Mouse (Mus musculus): Measurements from ENCODE around the gene Ppp2r5e. TPM values are rescaled to one million over a fixed set of nuclear protein-coding genes. Genes with fewer than 3 reads are reported as not detected.
A peak's percentile ranks its signal among the peaks of the same experiment; 100 is the strongest.

The Ppp2r5e gene
- polyA plus RNA-seq, 1 experiment: 17.3 TPM

- H3K27ac ChIP-seq (ENCODE audit: insufficient read depth, low read depth, low read length): 0 out of 2 replicates have a peak overlapping the region, but pooled peaks have one; percentile 4
- no peak overlapping the region for H3K4me3 ChIP-seq (ENCODE audit: insufficient read depth, low read depth, low read length)
- H3K27me3 ChIP-seq (replicated peaks; ENCODE audit: control insufficient read depth, insufficient read depth, low read length): no peaks in the 10 kb centered on the region
- H3K36me3 ChIP-seq (ENCODE audit: control insufficient read depth, insufficient read depth, low read length): peaks cover 1% of the 10 kb centered on the region; the same call in 1 of the 2 replicates
- peak; percentile 58 for DNase-seq
- TF ChIP-seq CTCF (conservative IDR thresholded peaks at IDR 0.05; ENCODE audit: insufficient read depth, insufficient read length, low read depth, low read length): no peak
- TF ChIP-seq POLR2A (IDR thresholded peaks at IDR 0.05; ENCODE audit: low read depth, low read length): no peak
- H3K4me1 ChIP-seq (ENCODE audit: control insufficient read depth, insufficient read depth, low read length): peaks cover 17% of the 10 kb centered on the region
- 53% methylated on average over 7 of the region's 7 CpGs for WGBS
These were observed 129.8 kb downstream of the Ppp2r5e start for GRCm38 (mm10) chr12:75466206-75466605.

- Histone ChIP-seq H3K4me1 (ENCODE audit: control insufficient read depth, insufficient read depth, low read length) (peaks cover 12% of the 10 kb centered on the region; the same call in 1 of the 2 replicates), H3K27ac (ENCODE audit: insufficient read depth, low read depth, low read length) (no peak overlapping the region), H3K4me3 (ENCODE audit: insufficient read depth, low read depth, low read length) (no peak overlapping the region), H3K36me3 (ENCODE audit: control insufficient read depth, insufficient read depth, low read length) (peaks cover 6% of the 10 kb centered on the region), H3K27me3 (replicated peaks; ENCODE audit: control insufficient read depth, insufficient read depth, low read length) (no peaks in the 10 kb centered on the region)
- 71% methylated on average over 9 of the region's 9 CpGs for WGBS
- peak; percentile 62 for DNase-seq
- peak; percentile 82 for TF ChIP-seq CTCF (conservative IDR thresholded peaks at IDR 0.05; ENCODE audit: insufficient read depth, insufficient read length, low read depth, low read length)
- no peak for TF ChIP-seq POLR2A (IDR thresholded peaks at IDR 0.05; ENCODE audit: low read depth, low read length)
These were observed 131.9 kb downstream of the Ppp2r5e start for GRCm38 (mm10) chr12:75464016-75464769.

- Histone ChIP-seq H3K27me3 (replicated peaks; ENCODE audit: control insufficient read depth, insufficient read depth, low read length) (no peaks in the 10 kb centered on the region), H3K4me3 (ENCODE audit: insufficient read depth, low read depth, low read length) (no peak overlapping the region), H3K27ac (ENCODE audit: insufficient read depth, low read depth, low read length) (no peak overlapping the region), H3K4me1 (ENCODE audit: control insufficient read depth, insufficient read depth, low read length) (no peaks in the 10 kb centered on the region), H3K36me3 (ENCODE audit: control insufficient read depth, insufficient read depth, low read length) (peaks cover 13% of the 10 kb centered on the region)
- TF ChIP-seq POLR2A (IDR thresholded peaks at IDR 0.05; ENCODE audit: low read depth, low read length) (no peak), CTCF (conservative IDR thresholded peaks at IDR 0.05; ENCODE audit: insufficient read depth, insufficient read length, low read depth, low read length) (no peak)
- peak; percentile 36 for DNase-seq
- 74% methylated on average over 5 of the region's 5 CpGs for WGBS
These were observed 135.5 kb downstream of the Ppp2r5e start for GRCm38 (mm10) chr12:75460561-75460960.

GRCm38 (mm10) chr12:75459656-75460055 is 136.4 kb downstream of the Ppp2r5e start:
- no peak for DNase-seq
- Histone ChIP-seq H3K36me3 (ENCODE audit: control insufficient read depth, insufficient read depth, low read length) (peaks cover 13% of the 10 kb centered on the region), H3K27ac (ENCODE audit: insufficient read depth, low read depth, low read length) (no peak overlapping the region), H3K27me3 (replicated peaks; ENCODE audit: control insufficient read depth, insufficient read depth, low read length) (no peaks in the 10 kb centered on the region), H3K4me1 (ENCODE audit: control insufficient read depth, insufficient read depth, low read length) (no peaks in the 10 kb centered on the region), H3K4me3 (ENCODE audit: insufficient read depth, low read depth, low read length) (no peak overlapping the region)
- WGBS: 84% methylated on average over 5 of the region's 5 CpGs
- TF ChIP-seq CTCF (conservative IDR thresholded peaks at IDR 0.05; ENCODE audit: insufficient read depth, insufficient read length, low read depth, low read length): no peak
- no peak for TF ChIP-seq POLR2A (IDR thresholded peaks at IDR 0.05; ENCODE audit: low read depth, low read length)

DNA sequence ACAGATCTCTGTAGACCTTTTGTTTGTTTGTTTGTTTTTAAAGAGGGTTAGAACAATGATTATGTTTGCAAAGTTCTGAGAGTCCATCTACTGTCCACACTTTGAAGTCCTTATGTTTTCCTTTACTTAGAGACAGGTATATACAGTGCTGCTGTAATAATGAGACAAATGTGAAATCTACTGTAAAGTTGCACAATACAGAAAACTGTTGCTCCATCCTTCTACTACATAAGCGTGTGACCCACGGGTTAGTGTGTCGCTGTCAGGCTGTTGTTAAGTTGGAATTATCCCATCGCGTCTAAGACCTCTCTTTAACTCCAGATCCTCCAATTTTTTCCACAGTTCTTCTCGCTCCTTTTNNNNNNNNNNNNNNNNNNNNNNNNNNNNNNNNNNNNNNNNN is 142.6 kb downstream of the Ppp2r5e start:
- H3K27me3 ChIP-seq (replicated peaks; ENCODE audit: control insufficient read depth, insufficient read depth, low read length): no peaks in the 10 kb centered on the region
- H3K4me1 ChIP-seq (ENCODE audit: control insufficient read depth, insufficient read depth, low read length): peaks cover 8% of the 10 kb centered on the region; the same call in 1 of the 2 replicates
- TF ChIP-seq POLR2A (IDR thresholded peaks at IDR 0.05; ENCODE audit: low read depth, low read length) (no peak), CTCF (conservative IDR thresholded peaks at IDR 0.05; ENCODE audit: insufficient read depth, insufficient read length, low read depth, low read length) (no peak)
- WGBS: 93% methylated on average over 6 of the region's 6 CpGs
- H3K4me3 ChIP-seq (ENCODE audit: insufficient read depth, low read depth, low read length): no peak overlapping the region
- no peak for DNase-seq
- peaks cover 4% of the 10 kb centered on the region for H3K36me3 ChIP-seq (ENCODE audit: control insufficient read depth, insufficient read depth, low read length)
- no peak overlapping the region for H3K27ac ChIP-seq (ENCODE audit: insufficient read depth, low read depth, low read length)

DNA sequence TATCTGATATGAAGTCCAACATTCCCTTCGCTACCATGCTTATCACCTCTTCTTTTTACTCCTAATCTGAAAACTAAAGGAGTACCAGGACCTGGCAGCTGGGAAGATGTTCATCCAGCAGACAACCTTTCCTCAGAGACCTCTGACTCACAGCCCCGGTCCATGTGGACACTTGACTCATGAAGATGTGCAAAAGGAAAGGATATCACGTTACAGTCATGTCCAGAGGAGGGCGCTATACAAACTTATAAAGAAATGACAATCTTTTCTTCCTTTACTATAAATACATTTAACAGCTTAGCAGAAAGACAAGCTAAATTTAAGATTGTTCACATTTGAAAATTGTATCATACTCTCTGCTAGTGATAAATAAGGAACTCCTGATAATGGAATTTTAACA is 143.0 kb downstream of the Ppp2r5e start:
- TF ChIP-seq CTCF (conservative IDR thresholded peaks at IDR 0.05; ENCODE audit: insufficient read depth, insufficient read length, low read depth, low read length): 0 out of 2 replicates have a peak, but pooled peaks have one; percentile 3
- TF ChIP-seq POLR2A (IDR thresholded peaks at IDR 0.05; ENCODE audit: low read depth, low read length): no peak
- WGBS: 74% methylated on average over 4 of the region's 4 CpGs
- no peaks in the 10 kb centered on the region for H3K27me3 ChIP-seq (replicated peaks; ENCODE audit: control insufficient read depth, insufficient read depth, low read length)
- H3K4me1 ChIP-seq (ENCODE audit: control insufficient read depth, insufficient read depth, low read length): peaks cover 8% of the 10 kb centered on the region; the same call in 1 of the 2 replicates
- H3K36me3 ChIP-seq (ENCODE audit: control insufficient read depth, insufficient read depth, low read length): peaks cover 1% of the 10 kb centered on the region; the same call in 1 of the 2 replicates
- no peak for DNase-seq
- no peak overlapping the region for H3K27ac ChIP-seq (ENCODE audit: insufficient read depth, low read depth, low read length)
- no peak overlapping the region for H3K4me3 ChIP-seq (ENCODE audit: insufficient read depth, low read depth, low read length)

GRCm38 (mm10) chr12:75450592-75450991 is 145.5 kb downstream of the Ppp2r5e start:
- peaks cover 8% of the 10 kb centered on the region; the same call in 1 of the 2 replicates for H3K4me1 ChIP-seq (ENCODE audit: control insufficient read depth, insufficient read depth, low read length)
- DNase-seq: no peak
- no peak overlapping the region for H3K4me3 ChIP-seq (ENCODE audit: insufficient read depth, low read depth, low read length)
- no peaks in the 10 kb centered on the region for H3K27me3 ChIP-seq (replicated peaks; ENCODE audit: control insufficient read depth, insufficient read depth, low read length)
- TF ChIP-seq CTCF (conservative IDR thresholded peaks at IDR 0.05; ENCODE audit: insufficient read depth, insufficient read length, low read depth, low read length) (no peak), POLR2A (IDR thresholded peaks at IDR 0.05; ENCODE audit: low read depth, low read length) (no peak)
- H3K27ac ChIP-seq (ENCODE audit: insufficient read depth, low read depth, low read length): no peak overlapping the region
- WGBS: 64% methylated on average over 8 of the region's 8 CpGs
- H3K36me3 ChIP-seq (ENCODE audit: control insufficient read depth, insufficient read depth, low read length): peaks cover 1% of the 10 kb centered on the region; the same call in 1 of the 2 replicates

Measured in kidney, adult 2 months (tissue).